In the genomic region with DNA sequence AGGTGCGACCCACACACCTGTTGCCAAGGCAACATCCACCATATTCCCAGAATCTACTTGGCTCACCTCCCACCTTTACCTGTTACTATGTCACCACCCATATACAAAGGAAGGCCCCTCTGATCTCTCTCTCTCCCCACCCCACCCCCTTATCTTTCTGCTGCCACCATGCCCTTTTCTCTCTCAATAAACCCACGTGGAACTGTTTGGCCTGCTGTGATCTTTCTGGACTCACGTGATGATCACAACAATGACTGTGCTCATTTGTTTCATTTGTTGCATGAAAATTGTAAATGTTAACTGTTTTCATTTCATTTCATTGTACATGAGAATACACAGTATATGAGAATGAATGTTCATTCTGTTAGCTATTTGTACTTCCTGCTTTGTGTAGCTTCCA, we compare ENCODE assay signal across 28 mouse cellular contexts. TPM values are rescaled to one million over a fixed set of nuclear protein-coding genes. Genes with fewer than 3 reads are reported as not detected.
DNase-seq lines count a peak whose midpoint lies in the region; ATAC-seq and TF ChIP-seq lines count a peak whose summit lies in the region.
"Had no signal": no experiment of that assay in that cellular context is flagged by ENCODE, and none has a peak within 500 bp of the region (broad histone marks: within the 10 kb centered on the region; RNA-seq: fewer than 3 reads in every experiment).

No protein-coding gene starts in this region.

- TF ChIP-seq POLR2A in MEL (IDR thresholded peaks at IDR 0.05; ENCODE audit: control insufficient read depth in 1 of 2, insufficient read depth in 1 of 2, low read depth in 1 of 2, low read length in 2 of 2, poor library complexity in 1 of 2), result no peak

- TF ChIP-seq RAD21 in MEL (IDR thresholded peaks at IDR 0.05; ENCODE audit: low read depth, low read length), result no peak

- no peaks in the 10 kb centered on the region; a peak in 2 of 4 replicates for H3K4me1 ChIP-seq in MEL (ENCODE audit: control insufficient read depth in 1 of 2, insufficient read depth in 2 of 2, low read length in 2 of 2)
- peaks cover 5% of the 10 kb centered on the region; the same call in 1 of the 2 replicates for H3K4me1 ChIP-seq in forebrain, embryonic 14.5 days (ENCODE audit: control insufficient read depth, insufficient read depth, low read length)

- no peak for TF ChIP-seq EP300 in MEL (IDR thresholded peaks at IDR 0.05; ENCODE audit: low read depth in 1 of 2, low read length in 2 of 2)

- H3K4me3 ChIP-seq in MEL (ENCODE audit: control insufficient read depth in 1 of 2, insufficient read depth in 1 of 2, low read depth in 2 of 2, low read length in 2 of 2), result no peak overlapping the region
- H3K4me3 ChIP-seq in forebrain, embryonic 14.5 days (ENCODE audit: low read depth, low read length), result no peak overlapping the region

- ATAC-seq in megakaryocyte progenitor cell, adult 5-6 weeks (replicated peaks; ENCODE audit: poor library complexity), result peak; percentile 21; the same call in 1 of the 2 replicates
- ATAC-seq in megakaryocyte-erythroid progenitor cell, adult 5-6 weeks (replicated peaks; ENCODE audit: low FRiP score, low TSS enrichment, poor library complexity, severe bottlenecking), result peak; percentile 62
- no peak for ATAC-seq in forebrain, embryonic 14.5 days
- ATAC-seq: activated CD4-positive, CD25-positive, alpha-beta regulatory T cell, adult 4 months; CD4-positive, CD25-positive, alpha-beta regulatory T cell, adult 4 months; Patski had no signal

- 81% methylated on average over 3 of the region's 3 CpGs for WGBS in forebrain, embryonic 14.5 days

- no peaks in the 10 kb centered on the region for H3K79me2 ChIP-seq in MEL (ENCODE audit: control insufficient read depth, insufficient read depth, low read length, poor library complexity)

- peak; percentile 14 for DNase-seq in MEL (ENCODE audit: low read depth, low spot score)
- DNase-seq in forebrain, embryonic 14.5 days (ENCODE audit: low spot score), result no peak
- DNase-seq in embryo, embryonic 10 days (ENCODE audit: low spot score), result no peak
- no peak for DNase-seq in c-Kit-positive CD71-positive TER-119-positive erythroid progenitor cells, embryonic 14.5 days (ENCODE audit: low spot score)
- DNase-seq: adrenal gland, adult 2 months; adrenal gland, adult 8-10 months; adrenal gland, postnatal 10 days; adrenal gland, postnatal 14 days; adrenal gland, postnatal 25 days; adrenal gland, postnatal 36 days; B cell, adult 2 months; cerebellum, adult 11 months; cerebellum, adult 11-12 months; cerebellum, adult 18-20 months; cerebellum, adult 2 months; cerebellum, adult 8-10 months had no signal

- H3K4me2 ChIP-seq in forebrain, embryonic 14.5 days (ENCODE audit: low read length), result no peak overlapping the region

- H3K9me3 ChIP-seq in MEL (replicated peaks; ENCODE audit: insufficient read depth, low read length), result no peaks in the 10 kb centered on the region
- no peaks in the 10 kb centered on the region for H3K9me3 ChIP-seq in forebrain, embryonic 14.5 days (replicated peaks; ENCODE audit: control insufficient read depth, low read length)
- H3K9me3 ChIP-seq: G1E had no signal

- H3K27ac ChIP-seq in MEL (ENCODE audit: control insufficient read depth, low read depth, low read length), result no peak overlapping the region
- H3K27ac ChIP-seq in forebrain, embryonic 14.5 days (ENCODE audit: low read depth, low read length), result no peak overlapping the region

- no peak for TF ChIP-seq CTCF in MEL (IDR thresholded peaks at IDR 0.05 in 2 of 3, conservative IDR thresholded peaks at IDR 0.05 in 1 of 3; ENCODE audit: control insufficient read depth in 1 of 3, insufficient read depth in 1 of 3, low read depth in 2 of 3, low read length in 3 of 3, poor library complexity in 1 of 3, severe bottlenecking in 1 of 3)

- no peak overlapping the region for H3K9ac ChIP-seq in MEL (ENCODE audit: control insufficient read depth, low read depth, low read length, poor library complexity, severe bottlenecking)
- H3K9ac ChIP-seq in forebrain, embryonic 14.5 days (ENCODE audit: low read length), result no peak overlapping the region

- peaks cover 0 to 11% of the 10 kb centered on the region in 2 experiments; a peak in 2 of 4 replicates for H3K36me3 ChIP-seq in MEL (ENCODE audit: control insufficient read depth in 1 of 2, insufficient read depth in 2 of 2, low read length in 2 of 2)
- H3K36me3 ChIP-seq in forebrain, embryonic 14.5 days (ENCODE audit: control insufficient read depth, insufficient read depth, low read length), result no peaks in the 10 kb centered on the region
- H3K36me3 ChIP-seq: G1E had no signal

- no peaks in the 10 kb centered on the region for H3K27me3 ChIP-seq in MEL (ENCODE audit: control insufficient read depth in 1 of 2, insufficient read depth in 2 of 2, low read length in 2 of 2)
- H3K27me3 ChIP-seq in forebrain, embryonic 14.5 days (replicated peaks; ENCODE audit: control insufficient read depth, insufficient read depth, low read length), result no peaks in the 10 kb centered on the region
- H3K27me3 ChIP-seq: CH12.LX, Patski had no signal

TF ChIP-seq in MEL, 35 proteins besides CTCF, POLR2A, EP300 and RAD21:
- peak; percentile 54 for TF ChIP-seq MXI1 (IDR thresholded peaks at IDR 0.05; ENCODE audit: low read depth, low read length)
- peak; percentile 48; the same call in 1 of the 2 replicates for TF ChIP-seq BHLHE40 (IDR thresholded peaks at IDR 0.05; ENCODE audit: borderline replicate concordance, low read depth, low read length)
- 0 out of 2 replicates have a peak, but pooled peaks have one; percentile 28 for TF ChIP-seq SIN3A (IDR thresholded peaks at IDR 0.05; ENCODE audit: low read length)
- TF ChIP-seq MAX (IDR thresholded peaks at IDR 0.05; ENCODE audit: low read length), result peak; percentile 51
- TF ChIP-seq TBP (IDR thresholded peaks at IDR 0.05; ENCODE audit: low read depth, low read length), result no peak
TF ChIP-seq in MEL: peak in this region for 4.

RNA-seq across cellular contexts. Expression of gene Hnmt, which starts 1.3 kb away (rescaled TPM):
- total RNA-seq in MEL (2012; rRNA removed), result 6.0 and 7.0 TPM in 2 replicates
- 1 to 10 TPM in 1 of 2 experiments, not detected in 1; 3.0 TPM for polyA plus RNA-seq in MEL (2012; ENCODE audit: insufficient read depth in 1 of 2, insufficient read length in 2 of 2, low read depth in 1 of 2, low replicate concordance in 2 of 2, missing spikeins in 1 of 2)
- 23.8 and 34.0 TPM in 2 replicates for total RNA-seq in megakaryocyte progenitor cell, adult 5-6 weeks (2015)
- 63.9 and 71.5 TPM in 2 replicates for total RNA-seq in megakaryocyte progenitor cell, adult 5-6 weeks (2017)
- total RNA-seq in megakaryocyte-erythroid progenitor cell, adult 5-6 weeks (2014; fragmentation: Nextera tagmentation), result 0.89 and 1.8 TPM in 2 replicates
- 5.3 and 17.0 TPM in 2 replicates for total RNA-seq in megakaryocyte-erythroid progenitor cell, adult 5-6 weeks (2017)
- 3.9 and 5.0 TPM in 2 replicates for polyA plus RNA-seq in forebrain, embryonic 14.5 days (2014; fragmentation: Nextera tagmentation; extraction: Ambion mirVana)
- total RNA-seq: ES-E14, G1E had no signal
- polyA plus RNA-seq: activated CD4-positive, CD25-positive, alpha-beta regulatory T cell, adult 4 months; C2C12; CD4-positive, CD25-positive, alpha-beta regulatory T cell, adult 4 months; G1E had no signal

RNA-seq across cellular contexts. Expression of gene Tbpl2, which starts 45.9 kb away (rescaled TPM):
- total RNA-seq in MEL (2012; rRNA removed), result not detected in 2 replicates
- not detected for polyA plus RNA-seq in MEL (2012; ENCODE audit: insufficient read depth in 1 of 2, insufficient read length in 2 of 2, low read depth in 1 of 2, low replicate concordance in 2 of 2, missing spikeins in 1 of 2)
- total RNA-seq in megakaryocyte progenitor cell, adult 5-6 weeks (2015), result not detected in 2 replicates
- total RNA-seq in megakaryocyte progenitor cell, adult 5-6 weeks (2017), result not detected in 2 replicates
- not detected in 2 replicates for total RNA-seq in megakaryocyte-erythroid progenitor cell, adult 5-6 weeks (2014; fragmentation: Nextera tagmentation)
- not detected in 2 replicates for total RNA-seq in megakaryocyte-erythroid progenitor cell, adult 5-6 weeks (2017)
- polyA plus RNA-seq in forebrain, embryonic 14.5 days (2014; fragmentation: Nextera tagmentation; extraction: Ambion mirVana), result not detected in 2 replicates
- total RNA-seq: adrenal gland, adult 18-20 months; adrenal gland, adult 2 months; adrenal gland, adult 8-10 months; adrenal gland, postnatal 10 days; adrenal gland, postnatal 14 days; adrenal gland, postnatal 25 days; adrenal gland, postnatal 36 days; adrenal gland, postnatal 4 days; CH12.LX; ES-E14; G1E had no signal
- polyA plus RNA-seq: activated CD4-positive, CD25-positive, alpha-beta regulatory T cell, adult 4 months; adrenal gland, adult 2 months; brain, embryonic 14.5 days; C2C12; CD4-positive, CD25-positive, alpha-beta regulatory T cell, adult 4 months; cerebellum, adult 2 months; G1E had no signal
